Mouse (Mus musculus): ENCODE measurements at regions not wholly inside any gene's neighbourhood (a gene's known extent, or its start where the extent isn't known, plus 50 kb on each side); places are given as distances from the start of the nearest gene placed in this dataset.

- no peak for DNase-seq (ENCODE audit: low spot score in 2 of 2)
Measured at GRCm38 (mm10) chr7:40752195-40752594, 145.9 kb upstream of the Vstm2b start.

- no peak for DNase-seq (ENCODE audit: low spot score in 2 of 2)
Measured at GRCm38 (mm10) chr7:40753490-40753889, 144.6 kb upstream of the Vstm2b start.

- peak in 1 of 2 experiments; percentile 22 for DNase-seq (ENCODE audit: low spot score in 2 of 2)
Measured at GRCm38 (mm10) chr7:40762520-40762919, 135.6 kb upstream of the Vstm2b start.

GRCm38 (mm10) chr7:40766142-40766541 is 132.0 kb upstream of the Vstm2b start:
- no peak for DNase-seq (ENCODE audit: low spot score in 2 of 2)

GRCm38 (mm10) chr7:40776220-40776619 is 121.9 kb upstream of the Vstm2b start:
- no peak for DNase-seq (ENCODE audit: low spot score in 2 of 2)

GRCm38 (mm10) chr7:40784906-40785305 is 113.2 kb upstream of the Vstm2b start:
- DNase-seq (ENCODE audit: low spot score in 2 of 2), result no peak

GRCm38 (mm10) chr7:40786758-40787157 is 111.4 kb upstream of the Vstm2b start:
- DNase-seq (ENCODE audit: low spot score in 2 of 2), result no peak

GRCm38 (mm10) chr7:40788486-40788885 is 109.6 kb upstream of the Vstm2b start:
- DNase-seq (ENCODE audit: low spot score in 2 of 2), result no peak

- no peak for DNase-seq (ENCODE audit: low spot score in 2 of 2)
Measured at GRCm38 (mm10) chr7:40794458-40795207, 103.5 kb upstream of the Vstm2b start.

GRCm38 (mm10) chr7:40799794-40800193 is 98.3 kb upstream of the Vstm2b start:
- DNase-seq (ENCODE audit: low spot score in 2 of 2), result no peak

GRCm38 (mm10) chr7:40801291-40801690 is 96.8 kb upstream of the Vstm2b start:
- DNase-seq (ENCODE audit: low spot score in 2 of 2), result no peak

GRCm38 (mm10) chr7:40805211-40805610 is 92.9 kb upstream of the Vstm2b start:
- DNase-seq (ENCODE audit: low spot score in 2 of 2), result no peak

GRCm38 (mm10) chr7:40805866-40806265 is 92.3 kb upstream of the Vstm2b start:
- no peak for DNase-seq (ENCODE audit: low spot score in 2 of 2)

- DNase-seq (ENCODE audit: low spot score in 2 of 2), result no peak
Measured at GRCm38 (mm10) chr7:40812952-40813351, 85.2 kb upstream of the Vstm2b start.

GRCm38 (mm10) chr7:40825141-40825742 is 72.9 kb upstream of the Vstm2b start:
- DNase-seq (ENCODE audit: low spot score in 2 of 2), result no peak

GRCm38 (mm10) chr7:40829526-40829925 is 68.6 kb upstream of the Vstm2b start:
- DNase-seq (ENCODE audit: low spot score in 2 of 2), result no peak

GRCm38 (mm10) chr7:40831583-40831982 is 66.5 kb upstream of the Vstm2b start:
- no peak for DNase-seq (ENCODE audit: low spot score in 2 of 2)

- DNase-seq (ENCODE audit: low spot score in 2 of 2), result no peak
Measured at GRCm38 (mm10) chr7:40842344-40842992, 55.7 kb upstream of the Vstm2b start.

GRCm38 (mm10) chr7:40846512-40846911 is 51.6 kb upstream of the Vstm2b start:
- no peak for DNase-seq (ENCODE audit: low spot score in 2 of 2)

Measured in urinary bladder, postnatal 4 days (tissue).